Mouse (Mus musculus) bone marrow, adult 2 months (tissue): ENCODE measurements around the gene Fitm2.

Experiments
- CTCF ChIP-seq: fragments of 200-500 bp; IDR thresholded peaks from 2 replicates; pipeline ENCODE4 v1.5.1; 2011; ENCODE audit warnings: low read length, control low read depth; ENCODE audit not compliant: control insufficient read depth, insufficient read depth
- POLR2A ChIP-seq: fragments of 200-500 bp; IDR thresholded peaks from 2 replicates; pipeline ENCODE4 v1.6.1; 2011; ENCODE audit warnings: low read depth, mild to moderate bottlenecking, control low read depth, low read length, borderline replicate concordance; ENCODE audit not compliant: control insufficient read depth

GRCm38 (mm10) chr2:163506300-163507004 lies 34.0 kb upstream of the Fitm2 start, which contains the start of gene Hnf4a:
- TF ChIP-seq CTCF: no peak
- TF ChIP-seq POLR2A: no peak
